Mouse (Mus musculus): ENCODE data around the gene Arsk.

Arsk gene

DNA sequence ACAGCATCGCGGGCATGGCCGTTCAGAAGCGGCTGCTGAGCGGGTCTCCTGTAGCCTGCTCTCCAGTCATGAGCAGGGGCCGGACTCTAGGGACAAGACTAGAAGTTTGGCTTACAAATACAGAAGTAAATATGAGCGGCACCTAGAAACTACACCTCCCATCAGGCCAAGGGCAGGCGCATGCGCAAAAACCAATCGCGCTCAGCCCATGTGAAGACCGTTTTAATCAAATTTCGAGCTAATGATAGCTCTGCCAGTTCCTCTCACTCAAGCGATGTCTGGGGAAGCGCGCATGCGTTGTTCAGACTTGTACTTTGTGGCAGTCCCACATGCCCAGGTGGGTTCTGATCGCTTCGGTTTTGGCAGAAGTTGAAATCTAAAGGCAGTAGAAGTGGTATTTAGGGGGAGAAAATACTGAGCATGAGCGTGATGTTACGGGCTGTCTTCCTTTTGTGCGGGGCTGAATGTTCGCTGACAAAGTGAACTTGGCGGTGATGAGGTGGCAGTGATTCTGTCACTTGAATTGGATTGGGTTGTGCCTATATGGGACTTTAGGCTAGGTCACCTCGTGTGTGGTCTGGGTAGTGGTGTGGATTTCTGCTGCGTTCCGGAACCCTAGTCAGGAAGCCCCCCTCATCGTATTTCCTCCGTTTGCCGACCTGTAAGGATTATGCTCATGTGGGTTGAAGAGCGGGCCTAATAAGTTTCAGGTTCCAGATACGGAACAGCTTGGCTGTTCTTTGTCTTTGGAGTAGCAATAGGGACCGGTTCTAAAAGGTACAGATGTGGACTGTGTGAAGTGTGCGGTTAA lies at the start of gene Arsk, which contains the start of gene Ttc37:
Arsk (minus strand) TSS at position 168 of the 811 bp plus-strand sequence.
Ttc37 (plus strand) TSS at position 242 of the 811 bp plus-strand sequence.
- DNase-seq (ENCODE audit: low spot score in 2 of 2) = peak; percentile 87 to 94

DNA sequence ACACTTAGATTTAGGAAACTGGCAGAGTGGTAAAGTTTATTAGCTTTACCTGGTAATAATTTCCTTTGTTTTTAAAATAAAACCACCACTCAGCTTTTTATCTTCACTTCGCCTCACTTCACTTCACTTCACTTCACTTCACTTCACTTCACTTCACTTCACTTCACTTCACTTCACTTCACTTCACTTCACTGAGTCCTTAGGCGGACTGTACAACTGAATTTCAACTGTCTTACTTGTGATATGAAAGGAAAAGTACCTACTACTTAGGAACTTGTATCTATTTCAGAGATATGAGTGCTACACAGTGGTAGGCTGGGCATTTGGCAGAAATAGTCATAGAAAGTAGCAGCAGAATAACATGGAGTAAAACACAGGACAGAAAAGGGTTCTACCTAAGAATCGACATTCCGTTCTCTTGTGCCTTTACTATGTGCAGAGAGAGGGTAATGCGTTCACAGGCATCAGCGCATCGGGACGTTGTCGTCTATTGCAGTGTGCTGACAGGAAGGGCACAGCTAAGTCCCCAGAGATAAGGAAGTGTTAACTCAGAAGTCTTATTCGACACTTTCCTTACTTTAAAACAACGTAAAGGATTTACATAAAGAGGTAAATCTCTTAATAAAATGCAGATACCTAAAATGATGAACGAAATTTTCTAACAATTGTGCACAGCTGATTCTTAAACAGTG lies 42.8 kb upstream of the Arsk start:
- DNase-seq (ENCODE audit: low spot score in 2 of 2) = no peak

DNA sequence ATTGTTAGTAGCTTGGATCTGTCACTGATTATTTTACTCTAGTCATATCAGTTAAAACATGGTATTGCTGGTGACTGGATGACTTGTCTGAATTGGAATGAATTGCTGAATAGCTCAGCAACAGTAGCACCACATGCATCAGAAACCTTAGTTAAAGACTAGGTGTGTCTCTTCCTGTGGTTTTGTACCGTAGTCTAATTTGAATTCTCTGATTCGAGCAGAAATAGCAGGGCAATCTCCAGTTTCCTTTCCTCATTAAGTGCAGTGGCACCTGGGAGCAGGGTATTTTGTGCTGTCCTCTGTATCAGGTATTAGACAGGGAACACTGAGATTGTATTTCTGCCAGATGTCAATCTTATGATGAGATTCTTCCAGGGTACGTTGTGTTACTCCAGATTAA lies 40.4 kb upstream of the Arsk start:
- DNase-seq (ENCODE audit: low spot score in 2 of 2) = no peak

DNA sequence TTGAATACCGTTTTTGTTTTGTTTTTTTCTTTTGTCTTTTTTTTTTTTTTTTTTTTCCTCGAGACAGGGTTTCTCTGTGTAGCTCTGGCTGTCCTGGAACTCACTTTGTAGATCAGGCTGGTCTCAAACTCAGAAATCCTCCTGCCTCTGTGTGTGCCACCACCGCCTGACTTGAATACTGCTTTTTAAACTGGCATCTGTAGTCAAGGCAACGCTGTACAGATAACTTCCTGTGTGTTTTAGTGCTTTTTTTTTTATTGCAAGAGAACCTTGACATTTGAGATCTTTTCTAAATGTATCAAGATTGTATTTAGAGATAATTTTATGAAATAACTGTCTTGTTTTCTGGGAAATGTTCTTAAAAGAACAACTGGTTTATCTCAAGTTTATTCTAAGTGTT lies 34.0 kb upstream of the Arsk start:
- DNase-seq (ENCODE audit: low spot score in 2 of 2) = no peak

DNA sequence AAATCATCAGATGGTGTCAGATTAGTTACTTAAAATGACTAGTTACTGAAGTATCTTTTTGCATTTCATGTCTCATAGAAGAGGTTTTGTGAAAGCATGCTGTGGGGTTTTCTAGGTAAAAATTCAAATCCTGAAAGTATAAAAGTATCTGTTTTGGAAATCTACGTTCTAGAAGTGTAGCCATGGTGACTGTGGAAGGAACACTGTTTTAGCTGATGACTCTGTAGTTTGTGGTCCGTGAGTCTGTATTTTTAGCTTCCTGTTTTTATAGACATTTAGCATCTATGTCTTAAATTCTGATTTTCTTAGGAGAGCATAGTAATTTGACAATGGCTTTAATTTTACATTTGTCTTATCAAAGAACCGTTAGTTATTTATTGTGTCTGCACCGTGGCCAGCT lies 30.3 kb upstream of the Arsk start:
- DNase-seq (ENCODE audit: low spot score in 2 of 2) = no peak

DNA sequence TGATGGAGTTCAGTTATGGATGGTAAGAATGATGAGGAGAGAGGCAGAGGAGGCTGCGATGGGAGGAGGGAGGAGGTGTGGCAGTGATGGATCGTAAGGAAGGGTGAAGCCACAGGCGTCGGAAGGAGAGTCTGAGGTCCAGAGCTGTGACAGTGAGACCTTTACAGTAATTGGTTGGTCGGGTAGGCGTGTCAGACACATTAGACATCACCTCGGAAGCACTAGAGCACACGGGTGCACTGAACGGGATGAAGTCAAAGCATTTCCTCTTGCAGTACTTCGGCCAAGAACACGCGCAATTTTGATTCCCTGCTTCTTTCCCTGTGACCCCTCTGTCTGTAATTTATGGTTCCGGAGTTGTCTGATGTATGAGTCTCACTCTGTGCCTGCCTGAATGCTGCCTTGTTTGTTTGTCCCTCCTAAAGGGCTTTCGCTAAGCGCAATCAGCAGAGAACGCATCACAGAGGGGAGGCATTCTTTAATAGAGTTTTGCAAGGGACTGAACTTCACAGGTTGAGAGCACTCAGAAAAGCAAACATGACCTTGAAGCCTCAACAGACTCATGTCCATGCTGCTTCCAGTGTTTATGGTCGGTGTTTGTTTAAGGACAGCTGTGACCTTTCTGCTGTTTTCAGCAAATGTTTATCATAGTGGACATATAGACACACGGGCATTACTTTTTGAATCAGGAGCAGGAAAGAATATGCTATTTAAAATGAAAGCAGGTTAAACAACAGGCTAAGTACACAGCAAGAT lies 10.8 kb upstream of the Arsk start:
- DNase-seq (ENCODE audit: low spot score in 2 of 2) = no peak

DNA sequence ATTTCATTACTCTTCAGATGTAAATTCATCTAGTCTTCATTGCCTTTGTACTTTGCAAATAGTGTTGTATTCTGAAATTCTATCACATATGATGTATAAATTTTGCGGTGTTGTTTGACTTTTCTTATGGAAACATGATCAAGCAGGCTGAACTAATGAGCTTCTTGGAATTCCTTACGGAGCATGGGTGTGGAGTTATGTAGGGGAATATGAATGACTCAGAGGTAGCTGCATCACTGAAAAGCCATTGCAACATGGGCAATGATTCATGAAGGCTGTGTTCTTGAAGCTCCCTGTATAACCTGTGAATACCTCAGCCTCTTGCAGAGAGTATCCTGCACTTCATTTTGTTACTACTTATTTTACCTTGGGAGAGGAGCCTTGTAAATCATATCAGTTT lies 3.5 kb upstream of the Arsk start:
- no peak for DNase-seq (ENCODE audit: low spot score in 2 of 2)

DNA sequence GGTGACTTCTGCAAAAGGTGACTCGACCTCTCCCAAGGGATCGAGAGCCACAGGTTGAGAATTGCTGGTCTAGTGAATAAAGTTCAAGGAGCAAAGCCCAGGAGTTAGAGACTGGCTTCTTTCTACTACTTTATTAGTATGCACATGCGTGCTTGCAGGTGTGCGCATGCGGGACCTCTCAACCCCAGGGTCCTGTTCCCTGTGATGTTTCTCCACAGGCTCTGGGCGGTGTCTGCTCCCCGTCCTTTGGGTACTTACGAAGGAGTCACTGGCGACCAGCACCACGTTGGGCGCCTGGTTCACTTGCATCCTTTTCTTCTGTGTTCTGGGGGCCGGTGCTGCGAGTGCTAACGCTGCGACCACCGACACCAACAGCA lies 356 bp downstream of the Arsk start:
- DNase-seq (ENCODE audit: low spot score in 2 of 2) = no peak

DNA sequence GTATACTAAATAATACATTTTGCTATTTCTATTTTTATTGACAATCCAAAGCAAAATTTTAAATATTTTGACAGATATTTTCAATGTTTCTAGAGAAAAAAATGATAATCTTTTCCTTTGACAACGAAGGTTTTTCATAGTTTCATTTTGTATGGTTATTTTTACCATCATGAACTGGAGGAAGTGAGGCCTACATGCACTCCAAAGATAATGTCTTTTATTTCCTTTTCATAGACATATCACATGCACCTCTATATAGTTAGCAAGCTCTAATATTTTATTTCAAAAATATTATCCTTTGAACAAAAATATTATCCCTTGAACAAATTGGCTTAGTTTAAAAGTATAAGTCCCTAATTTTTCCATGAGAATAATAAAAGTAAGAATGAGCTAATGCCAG lies 24.1 kb downstream of the Arsk start:
- DNase-seq (ENCODE audit: low spot score in 2 of 2) = no peak

DNA sequence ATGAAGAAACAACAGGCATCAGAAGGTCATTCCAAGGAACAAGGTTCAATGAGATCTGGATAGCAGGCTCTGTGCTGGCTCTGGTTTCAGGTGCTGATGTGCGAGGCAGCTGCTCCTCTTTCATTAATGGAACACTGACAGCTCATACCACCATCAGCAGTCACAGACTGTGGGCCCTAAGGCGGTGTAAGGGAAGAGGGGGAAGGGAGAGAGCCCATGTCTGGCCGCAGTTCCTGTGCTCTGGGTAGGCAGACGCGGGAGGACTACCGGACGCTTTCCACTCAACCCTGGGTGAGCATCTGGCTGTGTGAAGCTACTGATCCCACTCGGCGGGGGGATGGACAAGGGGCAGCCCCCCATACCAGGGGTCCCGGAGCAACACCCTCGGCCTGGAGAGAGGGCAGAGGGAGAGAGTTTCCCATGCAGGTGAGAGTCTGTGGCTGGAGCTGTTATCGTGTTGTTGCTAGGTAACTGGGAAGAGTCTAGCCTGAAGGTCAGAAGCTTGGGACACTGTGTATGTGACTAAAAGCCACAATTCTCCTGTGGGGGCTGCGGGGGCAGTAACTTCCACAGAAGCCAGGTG lies 34.0 kb downstream of the Arsk start:
- no peak for DNase-seq (ENCODE audit: low spot score in 2 of 2)

DNA sequence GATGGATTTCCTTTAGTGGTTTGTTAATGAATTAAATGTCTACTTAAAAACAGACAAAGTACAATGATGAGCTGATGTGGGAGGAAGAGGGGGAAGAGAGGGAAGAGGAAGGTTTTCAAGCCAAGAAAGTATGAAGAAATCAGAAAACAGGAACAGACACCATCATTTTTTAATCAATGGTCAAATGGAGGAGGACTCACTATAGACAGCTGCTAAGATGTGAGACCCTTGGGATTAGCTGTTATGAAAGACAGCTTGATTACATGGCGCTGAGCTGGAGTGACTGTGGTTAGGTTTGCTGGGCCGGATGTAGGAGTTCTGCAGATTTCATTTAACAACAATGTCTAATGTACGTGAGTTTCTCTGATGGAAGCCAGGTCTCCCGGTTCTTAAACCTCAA lies 34.9 kb downstream of the Arsk start:
- DNase-seq (ENCODE audit: low spot score in 2 of 2) = no peak

DNA sequence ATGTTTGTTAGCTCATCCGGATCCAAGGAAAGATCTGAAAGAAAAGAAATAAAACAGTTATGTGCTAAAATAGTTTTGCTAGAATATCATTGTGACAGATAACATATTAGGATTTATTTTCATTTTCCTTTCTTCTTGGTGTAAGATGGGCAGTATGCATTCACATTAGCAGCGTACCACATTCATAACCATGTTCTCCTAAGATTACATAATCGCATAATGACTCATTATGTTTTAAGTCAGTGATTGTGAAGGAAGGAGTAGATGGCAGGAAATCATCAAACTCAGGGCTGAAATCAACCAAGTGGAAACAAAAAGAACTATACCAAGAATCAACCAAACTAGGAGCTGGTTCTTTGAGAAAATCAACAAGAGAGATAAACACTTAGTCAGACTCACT lies 35.9 kb downstream of the Arsk start:
- DNase-seq (ENCODE audit: low spot score in 2 of 2) = no peak

DNA sequence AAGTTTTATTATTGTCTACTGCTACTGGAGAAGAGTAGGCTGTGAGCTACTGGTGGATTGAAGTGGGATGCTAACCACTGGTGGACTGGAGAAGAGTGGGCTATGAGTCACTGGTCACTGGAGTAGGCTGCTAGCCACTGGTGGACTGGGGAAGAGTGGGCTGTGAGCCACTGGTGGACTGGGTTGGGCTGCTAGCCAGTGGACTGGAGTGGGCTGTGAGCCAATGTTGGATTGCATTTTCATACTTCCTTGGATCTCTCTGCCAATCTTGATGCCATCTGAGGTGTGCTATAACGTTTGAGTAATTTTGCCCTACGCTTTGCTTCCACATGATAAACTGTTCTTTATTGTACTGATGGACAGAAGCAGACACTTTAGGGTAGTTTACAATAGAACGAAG lies 36.3 kb downstream of the Arsk start:
- DNase-seq (ENCODE audit: low spot score in 2 of 2) = no peak

DNA sequence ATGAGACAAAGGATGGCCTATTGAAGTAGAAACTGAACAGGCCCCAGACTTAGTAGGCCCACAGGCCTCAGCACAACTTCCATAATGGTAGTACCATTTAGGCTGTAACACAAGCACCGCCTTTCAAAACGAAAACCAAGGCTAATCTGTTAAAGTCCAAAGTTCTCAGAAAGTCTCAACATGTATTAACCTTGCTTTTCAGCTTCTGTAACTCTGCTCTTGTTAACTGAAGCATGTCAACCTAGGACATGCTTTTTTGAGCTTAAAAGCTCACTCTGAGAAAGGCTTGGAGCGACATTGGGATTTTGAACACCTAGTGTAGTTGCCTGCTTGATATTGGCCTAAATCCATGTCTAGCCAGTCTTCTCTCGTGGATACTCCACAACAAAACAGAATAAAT lies 38.9 kb downstream of the Arsk start:
- DNase-seq (ENCODE audit: low spot score in 2 of 2) = no peak

DNA sequence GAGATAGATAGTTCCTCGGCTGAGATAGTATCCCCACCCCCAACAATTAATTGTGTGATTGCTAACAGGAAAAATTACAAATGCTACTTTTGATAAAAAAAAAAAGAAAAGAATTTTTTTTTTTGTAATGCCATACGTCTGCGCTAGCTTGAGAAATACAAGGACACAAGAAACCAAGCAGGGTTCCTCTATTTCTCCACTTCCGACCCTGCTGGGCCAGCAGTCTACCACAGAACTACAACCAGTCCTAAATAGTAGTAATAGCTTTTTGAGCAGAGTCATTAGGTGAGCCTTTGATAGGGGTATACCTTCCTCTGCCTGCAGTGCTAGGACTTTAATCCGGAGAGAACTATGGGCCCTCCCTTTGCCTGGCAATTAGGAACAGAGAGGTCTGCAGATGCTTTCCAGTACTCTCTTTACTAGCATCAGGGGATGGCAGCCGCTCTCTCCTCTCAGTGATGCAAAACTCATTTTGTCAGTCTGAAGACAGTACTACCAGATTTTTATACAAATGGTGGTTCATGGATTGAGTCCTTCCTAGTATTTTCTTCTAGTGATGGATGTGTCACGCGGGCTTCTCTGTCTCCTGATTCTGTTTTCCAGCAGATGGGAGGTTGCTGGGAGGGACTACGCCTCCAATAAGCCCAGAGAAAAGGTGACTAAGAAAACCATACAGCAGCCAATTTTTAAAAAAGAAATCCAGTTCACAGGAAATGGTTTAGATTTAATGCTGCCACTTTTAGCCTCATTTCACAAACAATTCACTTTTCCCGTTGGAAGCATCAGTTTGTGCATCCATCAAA lies 41.0 kb downstream of the Arsk start:
- DNase-seq (ENCODE audit: low spot score in 2 of 2) = no peak

DNA sequence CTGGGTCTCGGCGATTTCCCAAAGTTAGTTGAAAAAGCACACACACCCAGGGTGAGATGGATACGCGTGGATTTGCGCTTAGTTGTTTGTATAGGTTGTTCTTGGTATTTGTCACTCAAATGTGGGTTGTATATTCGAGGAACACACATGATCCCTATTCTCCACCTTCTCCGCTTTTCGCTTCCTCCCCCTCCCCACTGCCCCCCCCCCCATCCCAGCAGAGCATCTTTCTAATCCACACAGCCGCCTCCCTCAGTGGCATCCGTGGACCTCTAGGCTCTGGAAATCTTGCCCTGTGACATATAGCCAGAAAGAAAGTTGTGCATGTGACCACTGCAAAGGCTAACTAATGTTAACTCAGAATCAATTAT lies 41.6 kb downstream of the Arsk start, which contains the start of gene Gpr150:
Gpr150 (minus strand) TSS at position 101 of the 371 bp plus-strand sequence.
- DNase-seq (ENCODE audit: low spot score in 2 of 2) = no peak

DNA sequence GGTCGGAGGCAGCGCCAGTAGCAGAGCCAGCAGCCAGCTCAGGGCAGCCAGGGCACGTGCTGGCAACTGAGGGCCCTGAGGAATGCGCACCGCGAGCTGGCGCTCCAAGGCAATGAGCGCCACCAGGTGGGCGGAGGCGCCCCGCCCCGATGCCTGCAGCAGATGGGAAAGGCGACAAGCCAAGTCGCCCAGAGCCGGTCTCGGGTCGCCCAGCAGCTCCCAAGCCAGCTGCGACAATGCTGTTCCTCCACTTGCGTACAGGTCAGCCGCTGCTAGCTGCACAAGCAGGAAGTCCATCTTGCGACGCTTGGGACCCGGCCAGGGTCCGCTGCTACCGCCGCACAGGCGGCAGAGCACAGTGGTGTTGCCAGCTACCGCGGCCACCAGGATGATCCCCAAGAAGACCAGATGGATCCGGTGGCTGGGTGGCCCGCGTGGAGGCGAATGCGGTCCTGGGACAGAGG lies 42.2 kb downstream of the Arsk start:
- peak; percentile 30 to 52 for DNase-seq (ENCODE audit: low spot score in 2 of 2)

DNA sequence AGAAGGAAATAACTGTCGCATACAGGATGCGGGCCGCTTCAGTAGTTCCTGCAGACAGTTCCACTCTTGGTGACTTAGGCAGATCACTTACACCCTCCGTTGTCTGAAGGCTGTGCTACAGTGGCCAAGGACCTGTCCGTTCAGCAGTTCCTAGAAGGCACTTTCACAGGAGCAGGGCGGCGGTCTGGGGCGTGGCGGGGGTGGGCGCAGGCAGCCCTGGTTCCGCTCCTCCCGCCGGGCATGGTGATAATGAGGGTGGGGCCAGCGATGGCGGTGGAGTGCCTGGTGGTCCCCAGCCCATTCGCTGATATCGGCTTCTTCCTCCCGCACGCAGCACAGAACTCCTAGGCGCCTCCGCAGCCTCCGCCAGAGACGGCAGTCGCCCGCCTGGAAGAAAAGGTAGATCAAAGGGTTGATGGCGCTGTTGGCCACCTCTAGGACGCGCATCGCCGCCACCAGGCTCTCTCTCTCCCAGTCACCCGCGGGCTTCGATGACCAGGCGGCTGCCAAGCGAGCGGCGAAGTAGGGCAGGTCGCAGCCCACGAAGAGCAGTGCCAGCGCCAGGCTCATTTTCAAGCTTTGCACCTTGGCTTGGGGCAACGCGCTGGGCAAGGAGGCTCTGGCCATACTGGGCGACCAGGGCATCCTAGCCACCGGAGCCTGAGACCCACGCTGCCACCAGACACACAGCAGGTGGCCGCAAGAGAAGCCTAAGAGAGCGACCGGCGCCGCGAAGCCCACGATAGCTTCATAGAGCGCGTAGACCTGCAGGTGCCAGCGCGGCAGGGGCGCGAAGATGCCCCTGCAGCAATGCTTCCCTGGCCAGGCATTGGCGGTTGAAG lies 42.8 kb downstream of the Arsk start:
- peak in 1 of 2 experiments; percentile 9 for DNase-seq (ENCODE audit: low spot score in 2 of 2)

DNA sequence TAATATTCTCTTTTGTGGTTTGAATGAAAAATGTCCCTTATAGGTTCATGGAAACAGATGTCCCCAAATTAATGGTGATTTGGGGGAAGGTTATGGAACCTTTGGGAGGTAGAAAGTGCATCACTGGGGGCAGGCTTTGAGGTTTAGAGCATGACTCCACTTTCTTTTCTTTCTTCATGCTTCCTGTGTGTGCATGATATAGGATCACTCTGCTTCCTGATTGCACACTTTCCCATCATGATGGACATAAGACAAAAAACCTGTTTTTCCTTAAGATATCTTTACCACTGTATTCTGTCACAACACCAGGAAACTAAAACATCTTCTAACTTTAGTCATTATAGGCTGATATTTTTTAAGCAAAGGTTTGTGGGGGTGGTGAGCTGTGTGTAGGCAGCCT lies 53.5 kb downstream of the Arsk start:
- no peak for DNase-seq (ENCODE audit: low spot score in 2 of 2)

DNA sequence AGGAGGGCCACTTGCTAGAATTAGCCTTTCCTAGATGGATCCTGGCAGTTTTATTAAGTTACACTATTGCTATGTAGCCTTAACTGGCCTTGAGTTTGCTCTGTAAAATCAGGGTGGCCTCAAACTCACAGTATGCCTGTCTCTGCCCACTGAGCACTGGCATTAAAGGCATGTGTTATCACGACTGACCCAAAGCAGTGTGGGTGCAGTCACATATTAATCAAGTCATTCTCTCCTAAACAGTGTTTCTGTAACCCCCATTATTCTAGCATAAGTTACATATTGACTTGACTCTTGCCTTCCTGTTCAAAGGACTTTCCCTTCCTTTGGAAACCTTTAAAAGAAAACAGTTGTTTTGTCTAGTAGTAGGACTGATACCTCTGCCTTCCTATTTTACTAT lies 56.0 kb downstream of the Arsk start:
- no peak for DNase-seq (ENCODE audit: low spot score in 2 of 2)

Data from urinary bladder, postnatal 36 days (tissue).